12 mouse cellular contexts compared by ENCODE assay signal in genomic region chr14:118682339-118683034, GRCm38 (mm10). TPM values are rescaled to one million over a fixed set of nuclear protein-coding genes. Genes with fewer than 3 reads are reported as not detected.
DNase-seq lines count a peak whose midpoint lies in the region; ATAC-seq and TF ChIP-seq lines count a peak whose summit lies in the region.
"Had no signal": no experiment of that assay in that cellular context is flagged by ENCODE, and none has a peak within 500 bp of the region (broad histone marks: within the 10 kb centered on the region; RNA-seq: fewer than 3 reads in every experiment).

No protein-coding gene starts in this region.

- peak overlapping the region; percentile 1; the same call in 1 of the 2 replicates for H3K27ac ChIP-seq in gastrocnemius, adult 2 months
- H3K27ac ChIP-seq: heart, embryonic 13.5 days; hindbrain, embryonic 14.5 days; kidney, postnatal 0 days had no signal

- DNase-seq in gastrocnemius, adult 2 months, result no peak
- no peak for DNase-seq in gastrocnemius, postnatal 25 days
- peak; percentile 39 for DNase-seq in R1 (ENCODE audit: low read depth, low spot score)
- no peak for DNase-seq in cerebellum, adult 18-20 months
- DNase-seq in kidney, postnatal 25 days, result no peak
- DNase-seq: cerebellum, postnatal 36 days had no signal

- ATAC-seq in granulocyte monocyte progenitor cell, adult 5-6 weeks (replicated peaks; ENCODE audit: poor library complexity, severe bottlenecking), result peak; percentile 36; the same call in 1 of the 2 replicates
- ATAC-seq in megakaryocyte progenitor cell, adult 5-6 weeks (replicated peaks; ENCODE audit: poor library complexity), result peak; percentile 51
- no peak for ATAC-seq in cerebellum, adult (ENCODE audit: insufficient number of reproducible peaks, low FRiP score, low TSS enrichment)

- intact Hi-C loops in gastrocnemius, adult 2 months (cut with DNase I), result no loop called here

- no peak for TF ChIP-seq CTCF in gastrocnemius, adult 2 months (IDR thresholded peaks at IDR 0.05)

- H3K4me3 ChIP-seq in gastrocnemius, adult 2 months, result no peak overlapping the region
- H3K4me3 ChIP-seq: heart, embryonic 13.5 days had no signal

RNA-seq across cellular contexts. Expression of gene Abcc4, which starts 23.5 kb away (rescaled TPM):
- total RNA-seq in gastrocnemius, adult 2 months (2021), result 10 to 100 TPM; 10.1 to 12.2 TPM
- 10 to 100 TPM in 1 of 2 experiments, 1 to 10 TPM in 1; 9.0 to 10.7 TPM for total RNA-seq in gastrocnemius, postnatal 25 days (2021)
- 42.4 and 42.7 TPM in 2 replicates for total RNA-seq in granulocyte monocyte progenitor cell, adult 5-6 weeks (2014; fragmentation: Nextera tagmentation)
- total RNA-seq in granulocyte monocyte progenitor cell, adult 5-6 weeks (2017), result 34.0 and 38.8 TPM in 2 replicates
- total RNA-seq in megakaryocyte progenitor cell, adult 5-6 weeks (2015), result 38.3 and 41.5 TPM in 2 replicates
- total RNA-seq in megakaryocyte progenitor cell, adult 5-6 weeks (2017), result 33.7 and 37.0 TPM in 2 replicates
